Mouse (Mus musculus) limb, embryonic 13.5 days (tissue): ENCODE data around the gene Smg1. TPM values are rescaled to one million over a fixed set of nuclear protein-coding genes. Genes with fewer than 3 reads are reported as not detected.

Source experiments
- ATAC-seq: fragments of 200-750 bp; cut with Nextera tagmentation; 2 replicates; pipeline ENCODE4 v1.8.0; 2017; ENCODE audit warnings: low read depth, moderate number of reproducible peaks, moderate TSS enrichment; ENCODE audit not compliant: low FRiP score
- H3K27ac ChIP-seq: fragments of 300-500 bp; sonication (generic); 2 replicates; pipeline ENCODE4 v1.5.1; 2015; ENCODE audit warnings: inconsistent platforms, mild to moderate bottlenecking, moderate library complexity
- H3K27me3 ChIP-seq: fragments of 300-500 bp; sonication (generic); 2 replicates; pipeline ENCODE4 v1.6.1; 2015; ENCODE audit warnings: mild to moderate bottlenecking, inconsistent platforms
- H3K36me3 ChIP-seq: fragments of 300-500 bp; sonication (generic); 2 replicates; pipeline ENCODE4 v1.6.1; 2015; ENCODE audit warnings: inconsistent platforms, mild to moderate bottlenecking, moderate library complexity
- H3K4me1 ChIP-seq: fragments of 300-500 bp; sonication (generic); 2 replicates; pipeline ENCODE4 v1.6.1; 2015; ENCODE audit warnings: inconsistent platforms
- H3K4me2 ChIP-seq: fragments of 300-500 bp; sonication (generic); replicated peaks from 2 replicates; pipeline ENCODE4 v1.6.1; 2015; ENCODE audit warnings: inconsistent platforms, mild to moderate bottlenecking, moderate library complexity
- H3K4me3 ChIP-seq: fragments of 300-500 bp; sonication (generic); 2 replicates; pipeline ENCODE4 v1.5.1; 2015; ENCODE audit warnings: moderate library complexity, mild to moderate bottlenecking, inconsistent platforms
- H3K9ac ChIP-seq: fragments of 300-500 bp; sonication (generic); 2 replicates; pipeline ENCODE4 v1.6.1; 2015; ENCODE audit warnings: mild to moderate bottlenecking, inconsistent platforms
- H3K9me3 ChIP-seq: fragments of 300-500 bp; sonication (generic); 2 replicates; pipeline ENCODE4 v1.6.1; 2016; ENCODE audit warnings: inconsistent platforms
- WGBS: fragments of 180-500 bp; shearing (Covaris S2); methylation state at CpG from one replicate; pipeline ENCODE4 v1.1.7; 2015; 5-methylcytosine and 5-hydroxymethylcytosine counted together
- polyA plus RNA-seq: library from polyadenylated mRNA; unstranded; fragments of >200 nt; fragmentation: Nextera tagmentation; extraction: Ambion mirVana; gene quantifications from 2 replicates; pipeline ENCODE4 v1.2.1, GENCODE M21; 2015

The Smg1 gene
- polyA plus RNA-seq, 1 experiment from 2014 or later, result 21.2 TPM

GRCm38 (mm10) chr7:118259676-118260305 is 16.3 kb upstream of the Smg1 start:
- Histone ChIP-seq H3K9ac (no peak overlapping the region), H3K27me3 (no peaks in the 10 kb centered on the region), H3K4me2 (no peak overlapping the region), H3K9me3 (no peaks in the 10 kb centered on the region), H3K4me3 (no peak overlapping the region), H3K36me3 (no peaks in the 10 kb centered on the region), H3K27ac (no peak overlapping the region), H3K4me1 (no peaks in the 10 kb centered on the region)
- WGBS, result 87% methylated on average over 7 of the region's 7 CpGs
- ATAC-seq, result no peak

- no peak for ATAC-seq
- Histone ChIP-seq H3K9ac (no peak overlapping the region), H3K4me2 (no peak overlapping the region), H3K4me1 (no peaks in the 10 kb centered on the region), H3K9me3 (no peaks in the 10 kb centered on the region), H3K36me3 (no peaks in the 10 kb centered on the region), H3K27me3 (no peaks in the 10 kb centered on the region), H3K27ac (no peak overlapping the region), H3K4me3 (no peak overlapping the region)
These were observed 15.0 kb upstream of the Smg1 start for GRCm38 (mm10) chr7:118258451-118258850.

- Histone ChIP-seq H3K4me3 (no peak overlapping the region), H3K9me3 (no peaks in the 10 kb centered on the region), H3K27me3 (no peaks in the 10 kb centered on the region), H3K36me3 (no peaks in the 10 kb centered on the region), H3K4me1 (peaks cover 3% of the 10 kb centered on the region; the same call in 1 of the 2 replicates), H3K27ac (no peak overlapping the region), H3K4me2 (no peak overlapping the region), H3K9ac (no peak overlapping the region)
- WGBS, result 77% methylated on average over 6 of the region's 6 CpGs
- no peak for ATAC-seq
These were observed 13.3 kb upstream of the Smg1 start for GRCm38 (mm10) chr7:118256740-118257139.

GRCm38 (mm10) chr7:118254460-118254859 is 11.0 kb upstream of the Smg1 start:
- Histone ChIP-seq H3K4me2 (no peak overlapping the region), H3K4me3 (no peak overlapping the region), H3K4me1 (peaks cover 3% of the 10 kb centered on the region; the same call in 1 of the 2 replicates), H3K9me3 (no peaks in the 10 kb centered on the region), H3K27ac (no peak overlapping the region), H3K9ac (0 out of 2 replicates have a peak overlapping the region, but pooled peaks have one; percentile 2), H3K27me3 (no peaks in the 10 kb centered on the region), H3K36me3 (no peaks in the 10 kb centered on the region)
- WGBS, result 67% methylated on average over 8 of the region's 8 CpGs
- ATAC-seq, result no peak

GRCm38 (mm10) chr7:118254015-118254414 is 10.5 kb upstream of the Smg1 start:
- no peak overlapping the region for H3K4me3 ChIP-seq
- no peak for ATAC-seq
- no peak overlapping the region for H3K27ac ChIP-seq
- no peaks in the 10 kb centered on the region for H3K27me3 ChIP-seq
- no peak overlapping the region for H3K4me2 ChIP-seq
- 71% methylated on average over 4 of the region's 4 CpGs for WGBS
- H3K4me1 ChIP-seq, result peaks cover 3% of the 10 kb centered on the region; the same call in 1 of the 2 replicates
- no peaks in the 10 kb centered on the region for H3K9me3 ChIP-seq
- 0 out of 2 replicates have a peak overlapping the region, but pooled peaks have one; percentile 2 for H3K9ac ChIP-seq
- no peaks in the 10 kb centered on the region for H3K36me3 ChIP-seq

- no peaks in the 10 kb centered on the region for H3K27me3 ChIP-seq
- H3K4me3 ChIP-seq, result no peak overlapping the region
- no peak overlapping the region for H3K9ac ChIP-seq
- H3K4me1 ChIP-seq, result peaks cover 3% of the 10 kb centered on the region; the same call in 1 of the 2 replicates
- 56% methylated on average over 3 of the region's 3 CpGs for WGBS
- no peak overlapping the region for H3K27ac ChIP-seq
- ATAC-seq, result no peak
- H3K9me3 ChIP-seq, result no peaks in the 10 kb centered on the region
- no peak overlapping the region for H3K4me2 ChIP-seq
- H3K36me3 ChIP-seq, result no peaks in the 10 kb centered on the region
These were observed 9.5 kb upstream of the Smg1 start for GRCm38 (mm10) chr7:118252979-118253378.

- no peak overlapping the region for H3K4me2 ChIP-seq
- no peak overlapping the region for H3K27ac ChIP-seq
- H3K9ac ChIP-seq, result no peak overlapping the region
- 25% methylated on average over 4 of the region's 4 CpGs for WGBS
- no peaks in the 10 kb centered on the region for H3K9me3 ChIP-seq
- no peak for ATAC-seq
- peaks cover 3% of the 10 kb centered on the region; the same call in 1 of the 2 replicates for H3K4me1 ChIP-seq
- no peak overlapping the region for H3K4me3 ChIP-seq
- no peaks in the 10 kb centered on the region for H3K36me3 ChIP-seq
- H3K27me3 ChIP-seq, result no peaks in the 10 kb centered on the region
These were observed 8.9 kb upstream of the Smg1 start for GRCm38 (mm10) chr7:118252349-118252748.

GRCm38 (mm10) chr7:118251392-118252170 is 8.1 kb upstream of the Smg1 start:
- Histone ChIP-seq H3K27ac (no peak overlapping the region), H3K9me3 (no peaks in the 10 kb centered on the region), H3K9ac (no peak overlapping the region), H3K4me3 (no peak overlapping the region), H3K27me3 (no peaks in the 10 kb centered on the region), H3K4me2 (no peak overlapping the region), H3K36me3 (no peaks in the 10 kb centered on the region), H3K4me1 (peaks cover 3% of the 10 kb centered on the region; the same call in 1 of the 2 replicates)
- ATAC-seq, result no peak
- 90% methylated on average over 2 of the region's 2 CpGs for WGBS

GRCm38 (mm10) chr7:118250482-118251160 is 7.2 kb upstream of the Smg1 start:
- WGBS, result 65% methylated on average over 4 of the region's 4 CpGs

GRCm38 (mm10) chr7:118249563-118249962 is 6.1 kb upstream of the Smg1 start:
- Histone ChIP-seq H3K36me3 (no peaks in the 10 kb centered on the region), H3K4me3 (no peak overlapping the region), H3K9ac (no peak overlapping the region), H3K9me3 (no peaks in the 10 kb centered on the region), H3K27me3 (no peaks in the 10 kb centered on the region), H3K27ac (no peak overlapping the region), H3K4me1 (peaks cover 3% of the 10 kb centered on the region; the same call in 1 of the 2 replicates), H3K4me2 (no peak overlapping the region)
- ATAC-seq, result no peak
- 87% methylated on average over 2 of the region's 2 CpGs for WGBS

More at GRCm38 (mm10) chr7:118250482-118251160, 7.2 kb upstream of the Smg1 start:
- H3K4me2 ChIP-seq, result no peak overlapping the region
- no peaks in the 10 kb centered on the region for H3K9me3 ChIP-seq
- no peaks in the 10 kb centered on the region for H3K36me3 ChIP-seq
- no peak for ATAC-seq
- H3K4me3 ChIP-seq, result no peak overlapping the region
- peaks cover 3% of the 10 kb centered on the region; the same call in 1 of the 2 replicates for H3K4me1 ChIP-seq
- H3K9ac ChIP-seq, result no peak overlapping the region
- H3K27ac ChIP-seq, result no peak overlapping the region
- no peaks in the 10 kb centered on the region for H3K27me3 ChIP-seq

- 91% methylated on average over 8 of the region's 8 CpGs for WGBS
- H3K27me3 ChIP-seq, result no peaks in the 10 kb centered on the region
- ATAC-seq, result no peak
- no peak overlapping the region for H3K9ac ChIP-seq
- H3K36me3 ChIP-seq, result no peaks in the 10 kb centered on the region
- H3K4me1 ChIP-seq, result peaks cover 3% of the 10 kb centered on the region; the same call in 1 of the 2 replicates
- H3K4me2 ChIP-seq, result no peak overlapping the region
- H3K27ac ChIP-seq, result no peak overlapping the region
- no peaks in the 10 kb centered on the region for H3K9me3 ChIP-seq
- H3K4me3 ChIP-seq, result no peak overlapping the region
These were observed 4.6 kb upstream of the Smg1 start for GRCm38 (mm10) chr7:118248069-118248468.

- Histone ChIP-seq H3K27ac (no peak overlapping the region), H3K27me3 (no peaks in the 10 kb centered on the region), H3K4me2 (no peak overlapping the region), H3K4me3 (no peak overlapping the region), H3K36me3 (no peaks in the 10 kb centered on the region), H3K9ac (no peak overlapping the region), H3K4me1 (peaks cover 12% of the 10 kb centered on the region), H3K9me3 (no peaks in the 10 kb centered on the region)
- no peak for ATAC-seq
- WGBS, result 88% methylated on average over 3 of the region's 3 CpGs
These were observed 1.8 kb upstream of the Smg1 start for GRCm38 (mm10) chr7:118245260-118245659.
